Mouse (Mus musculus) adrenal gland, postnatal 4 days (tissue): ENCODE measurements at regions not wholly inside any gene's neighbourhood (a gene's known extent, or its start where the extent isn't known, plus 50 kb on each side); places are given as distances from the start of the nearest gene placed in this dataset.
"Not testable (repeated sequence)": the region's sequence is repeated elsewhere in the genome, so short reads cannot be mapped to it uniquely, and the experiment has no call there.

Experiments
- DNase-seq, 2 experiments: peaks; one replicate each; pipeline ENCODE4 v3.0.0; 2021 to 2022; ENCODE audit warnings: low spot score in 2 of 2, mixed read lengths in 2 of 2

DNA sequence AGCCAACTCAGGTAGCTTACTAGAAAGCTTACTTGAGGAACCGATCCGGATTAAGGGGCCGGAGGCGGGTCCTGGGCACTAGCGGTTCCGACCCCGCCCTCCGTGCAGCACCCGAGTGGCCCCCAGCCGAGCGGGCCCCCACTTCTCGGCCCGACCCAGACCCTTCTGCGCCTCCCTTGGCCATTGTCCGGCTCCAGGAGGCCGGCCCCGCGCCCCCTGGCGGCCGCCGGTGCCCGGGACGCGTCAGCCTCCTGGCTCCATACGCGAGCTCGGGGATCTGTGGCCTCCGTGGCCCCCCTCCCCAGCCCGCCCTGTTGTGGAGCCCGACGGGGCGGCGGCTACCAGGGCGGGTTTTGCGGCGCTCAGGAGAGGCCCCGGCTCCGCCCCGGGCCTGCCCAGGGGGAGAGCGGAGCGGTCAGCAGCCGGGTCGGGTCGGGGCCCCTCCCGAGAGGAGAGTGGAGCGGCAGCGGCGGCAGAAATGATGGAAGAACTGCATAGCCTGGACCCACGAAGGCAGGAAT lies 94.3 kb upstream of the Zfp986 start:
- peak; percentile 4 to 10 for DNase-seq

DNA sequence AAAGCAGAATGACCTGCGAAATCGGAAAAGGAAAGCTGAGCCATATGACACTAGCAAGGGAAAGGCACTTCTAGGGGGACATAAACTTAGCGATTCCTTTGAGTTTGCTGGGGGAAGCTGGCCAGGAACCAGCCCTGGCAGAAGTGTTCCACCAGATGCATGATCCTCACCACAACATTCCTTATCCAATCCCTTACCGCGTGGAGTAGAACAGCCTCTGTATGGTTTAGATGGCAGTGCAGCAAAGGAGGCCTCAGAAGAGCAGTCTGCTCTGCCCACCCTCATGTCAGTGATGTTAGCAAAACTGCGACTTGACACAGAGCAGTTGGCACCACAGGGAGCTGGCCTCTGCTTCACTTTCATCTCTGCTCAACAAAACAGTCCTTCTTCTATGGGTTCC lies 93.7 kb upstream of the Zfp986 start:
- not testable (repeated sequence) for DNase-seq

- not testable (repeated sequence) for DNase-seq
Observed at GRCm38 (mm10) chr4:145776531-145776930, 92.1 kb upstream of the Zfp986 start.

GRCm38 (mm10) chr4:145781281-145781896 lies 87.2 kb upstream of the Zfp986 start:
- DNase-seq = not testable (repeated sequence)

DNA sequence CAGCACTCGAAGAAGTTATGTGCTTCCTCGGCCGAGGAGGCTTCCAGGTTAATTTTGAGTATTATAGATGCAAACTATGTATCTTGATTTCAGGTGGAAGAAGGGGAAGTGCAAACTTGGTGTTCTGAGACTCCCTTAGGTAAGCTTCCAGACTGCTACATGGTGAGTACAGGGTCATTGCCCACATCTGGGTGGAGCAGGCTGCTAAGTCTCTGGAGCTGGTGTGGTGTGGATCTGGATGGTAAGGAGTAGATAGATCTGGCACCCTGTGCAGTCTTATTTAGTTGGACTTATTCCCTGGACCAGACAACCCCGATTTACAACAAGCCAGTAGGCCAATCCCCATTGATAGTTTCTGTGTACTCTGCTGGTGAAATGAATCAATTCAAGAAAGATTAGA lies 53.9 kb upstream of the Zfp986 start:
- DNase-seq = not testable (repeated sequence)
